Mouse (Mus musculus) ZHBTc4 (cell line): Measurements from ENCODE around the gene Cnpy1.

Source experiments
- DNase-seq: peaks from one replicate; pipeline ENCODE4 v3.0.0-alpha.2; 2011; ENCODE audit warnings: low read depth, low spot score

The Cnpy1 gene

DNA sequence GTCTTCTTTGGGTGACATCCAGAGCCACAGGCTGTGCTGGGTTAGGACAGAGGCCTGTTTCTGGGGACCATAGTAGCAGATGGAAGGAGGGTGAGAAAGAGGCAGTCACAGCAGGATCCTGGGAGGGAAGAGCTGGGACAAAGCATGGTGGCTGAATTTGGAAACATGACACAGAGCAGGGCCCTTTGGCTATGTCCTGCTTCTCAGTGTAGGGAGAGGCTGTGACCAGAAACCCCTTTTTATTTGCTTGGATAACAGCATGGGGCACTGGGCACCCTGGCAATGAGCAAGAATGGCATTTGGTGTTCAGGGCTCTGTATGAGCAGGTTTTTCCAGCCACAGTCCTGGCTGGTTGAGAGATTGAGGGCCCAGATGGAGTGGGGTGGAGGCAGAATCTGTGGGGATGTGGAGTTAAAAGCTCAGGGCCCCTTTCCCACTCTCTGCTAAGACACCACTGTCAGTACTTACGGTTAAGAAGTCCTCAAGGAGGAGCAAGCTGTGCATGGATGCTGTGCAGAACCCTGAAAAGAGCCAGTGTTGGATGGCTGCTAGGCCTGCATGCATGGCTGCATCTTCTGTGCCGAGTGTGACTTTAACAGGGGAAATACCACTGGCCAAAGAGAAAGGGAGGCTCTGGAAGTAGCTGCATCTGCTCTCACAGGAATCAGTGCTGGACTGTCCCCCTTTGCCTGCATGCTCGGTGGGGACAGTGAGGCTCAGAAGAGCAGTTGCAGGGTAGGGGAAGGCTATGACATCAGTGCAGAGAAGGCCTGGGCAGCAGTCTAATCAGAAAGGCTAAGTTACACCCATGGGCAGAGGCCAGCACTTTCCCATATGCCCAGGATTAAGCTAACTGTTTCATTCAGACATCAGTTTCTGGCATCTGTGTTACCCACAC is 54.2 kb downstream of the Cnpy1 start:
- no peak for DNase-seq

- DNase-seq = no peak
These were observed 66.3 kb downstream of the Cnpy1 start for GRCm38 (mm10) chr5:28179237-28179790.

DNA sequence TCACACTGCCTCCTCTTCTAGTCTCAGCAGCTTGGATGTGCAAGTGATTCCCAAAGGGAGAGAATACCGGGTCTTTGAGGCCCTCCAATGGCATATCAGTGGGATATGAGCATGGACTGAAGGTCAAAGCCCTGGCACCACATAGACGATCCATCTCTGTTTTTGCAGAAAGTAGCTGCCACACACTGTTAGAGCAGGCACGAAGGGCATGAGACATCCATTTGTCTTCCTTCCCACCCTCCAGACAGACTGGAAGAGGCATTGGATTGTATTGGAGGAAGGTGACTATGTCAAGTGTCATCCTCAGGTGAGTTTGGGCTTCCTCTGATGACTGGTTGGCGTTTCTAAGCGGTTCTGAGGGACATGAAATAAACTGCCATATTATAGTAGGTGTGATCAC is 67.3 kb downstream of the Cnpy1 start:
- DNase-seq = no peak

DNA sequence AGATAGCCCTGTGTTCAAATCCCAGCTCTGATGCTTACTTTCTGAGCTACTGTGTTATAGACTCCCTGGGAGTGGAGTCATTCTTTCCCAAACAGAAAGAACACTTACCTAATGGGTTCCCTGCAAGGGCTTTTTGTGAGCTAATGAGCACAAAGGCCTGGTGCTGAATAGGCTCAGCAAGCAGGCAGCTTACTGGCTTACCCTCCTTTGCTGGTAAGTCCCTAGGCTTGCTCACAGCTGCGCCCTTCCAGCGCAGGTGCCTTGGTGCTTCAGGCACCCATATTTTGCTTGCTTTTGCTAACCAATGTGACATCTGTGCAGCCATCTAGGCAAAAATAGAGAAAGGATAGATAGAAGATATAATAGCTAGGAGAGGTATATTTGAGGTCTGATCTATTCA is 69.0 kb downstream of the Cnpy1 start:
- peak; percentile 70 for DNase-seq

DNA sequence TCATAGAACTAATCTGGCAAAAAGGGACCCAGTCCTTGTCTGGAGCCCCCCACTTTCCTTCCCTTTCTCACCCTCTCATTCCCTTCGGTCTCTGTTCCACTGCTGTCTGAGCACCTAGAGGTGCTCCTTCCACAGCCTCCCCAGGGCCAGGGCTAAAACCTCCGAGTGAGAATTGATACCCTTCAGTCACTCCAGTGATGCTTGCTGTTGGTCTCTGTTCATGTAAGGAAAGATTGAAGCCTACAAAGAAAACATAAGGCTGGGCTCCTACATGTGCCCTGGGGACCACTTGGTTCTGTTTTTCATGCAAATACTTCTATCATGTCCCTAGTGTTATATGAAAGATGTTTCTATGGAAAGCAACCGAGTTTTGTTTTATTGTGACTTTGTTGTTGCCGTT is 69.6 kb downstream of the Cnpy1 start:
- DNase-seq = no peak

DNA sequence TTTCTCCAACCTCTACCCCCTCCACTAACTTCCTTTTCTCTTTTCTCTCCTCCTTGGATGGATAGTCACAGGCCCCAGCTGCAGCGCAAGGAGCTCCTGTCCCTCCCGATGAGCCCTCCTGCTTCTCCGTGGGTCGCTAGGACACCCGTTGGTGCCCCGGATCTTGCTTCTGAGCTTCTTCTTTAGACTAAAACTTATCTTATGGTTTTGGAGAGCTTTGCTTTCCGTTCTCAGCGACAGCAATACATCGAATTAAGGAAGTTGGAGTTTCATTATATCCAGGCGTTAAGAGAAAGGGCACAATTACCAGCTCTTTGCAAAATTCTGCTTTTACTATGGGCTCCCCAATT is 70.1 kb downstream of the Cnpy1 start:
- no peak for DNase-seq

DNA sequence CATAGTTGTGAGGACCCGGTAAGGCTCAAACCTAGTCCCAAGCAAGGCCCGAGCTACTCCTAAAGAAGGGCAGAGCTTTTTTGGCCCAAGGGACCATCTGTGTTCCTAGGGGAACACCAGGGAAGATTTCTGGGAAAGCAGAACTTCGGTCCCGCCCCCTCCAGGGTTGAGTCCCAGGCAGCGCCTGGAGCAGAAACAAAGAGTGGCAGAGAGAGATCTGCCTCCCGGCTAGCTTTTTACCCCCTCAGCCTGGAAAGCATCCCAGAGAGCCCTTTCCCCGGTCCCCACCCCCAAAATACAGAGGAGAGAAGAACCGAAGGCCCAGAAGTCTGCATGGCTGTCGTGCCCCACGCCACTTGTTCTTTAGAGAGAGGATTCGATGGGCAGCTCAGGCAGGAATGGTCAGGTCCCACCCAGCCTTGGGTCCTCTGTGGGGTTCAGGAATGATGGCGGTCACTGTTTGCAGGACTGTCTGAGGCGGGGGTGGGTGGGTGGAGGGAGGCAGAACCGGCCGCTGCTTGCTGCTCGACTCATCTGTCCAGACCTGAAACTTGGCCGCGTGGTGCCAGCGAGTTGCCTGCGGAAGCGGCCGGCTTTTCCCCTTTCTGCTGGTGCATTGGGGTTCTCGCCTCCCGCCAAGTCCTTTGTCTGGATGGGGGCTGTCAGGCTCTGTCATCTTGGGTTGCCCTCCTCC is 70.6 kb downstream of the Cnpy1 start:
- peak; percentile 64 for DNase-seq

- DNase-seq = no peak
These were observed 71.5 kb downstream of the Cnpy1 start for GRCm38 (mm10) chr5:28174086-28174485.

- no peak for DNase-seq
These were observed 71.9 kb downstream of the Cnpy1 start for GRCm38 (mm10) chr5:28173674-28174073.

- DNase-seq = no peak
These were observed 72.5 kb downstream of the Cnpy1 start for GRCm38 (mm10) chr5:28172921-28173670.

DNA sequence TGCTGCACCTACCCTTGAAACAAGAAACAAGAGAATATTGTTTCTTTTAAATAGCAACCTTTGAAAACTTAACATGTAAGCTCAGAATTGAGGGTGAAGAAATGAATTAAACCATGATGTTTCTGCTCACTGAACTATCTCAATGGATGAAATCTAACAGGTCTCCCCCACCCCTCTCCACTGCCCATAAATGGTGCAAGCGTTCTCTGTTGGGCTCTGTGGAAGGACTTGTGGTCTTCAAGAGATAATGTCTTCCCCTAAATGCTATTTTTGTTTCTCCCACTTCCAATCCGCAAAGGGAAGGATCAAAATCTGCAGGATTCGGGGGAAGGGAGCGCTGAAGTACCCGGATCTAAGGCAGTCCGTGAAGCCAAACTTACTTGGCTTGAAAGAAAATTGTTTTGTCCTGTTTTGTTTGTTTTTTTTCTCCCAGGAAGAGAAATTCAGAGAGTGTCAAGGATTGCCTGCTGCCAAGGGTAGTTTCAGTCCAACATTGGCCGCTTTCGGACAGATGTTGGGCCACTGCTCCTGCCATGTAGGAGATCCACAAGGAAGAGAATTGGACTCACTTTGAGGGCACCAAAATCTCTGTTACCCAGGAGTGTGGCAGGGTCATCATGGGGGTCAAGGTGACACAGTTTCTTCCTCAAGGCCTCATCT is 73.2 kb downstream of the Cnpy1 start:
- DNase-seq = no peak

DNA sequence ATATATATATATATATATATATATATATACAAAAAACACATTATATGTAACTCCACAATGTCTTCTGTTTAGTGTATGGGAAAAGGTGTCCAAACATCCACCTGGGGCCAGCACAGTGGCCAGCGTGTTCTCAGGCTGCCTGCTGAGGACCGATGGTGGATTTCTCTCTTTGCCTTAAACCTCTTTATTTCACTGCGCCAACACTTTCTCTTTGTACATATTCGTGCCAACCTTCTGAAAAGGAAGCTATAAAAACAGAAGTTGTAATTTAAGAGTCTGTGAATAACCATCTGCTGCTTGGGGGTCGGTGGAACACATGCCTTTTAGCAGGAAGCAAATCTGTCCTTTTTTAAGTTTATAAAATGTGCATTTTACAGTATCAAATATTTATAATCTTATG is 73.9 kb downstream of the Cnpy1 start:
- DNase-seq = no peak

- peak; percentile 30 for DNase-seq
These were observed 74.7 kb downstream of the Cnpy1 start for GRCm38 (mm10) chr5:28170892-28171291.

DNA sequence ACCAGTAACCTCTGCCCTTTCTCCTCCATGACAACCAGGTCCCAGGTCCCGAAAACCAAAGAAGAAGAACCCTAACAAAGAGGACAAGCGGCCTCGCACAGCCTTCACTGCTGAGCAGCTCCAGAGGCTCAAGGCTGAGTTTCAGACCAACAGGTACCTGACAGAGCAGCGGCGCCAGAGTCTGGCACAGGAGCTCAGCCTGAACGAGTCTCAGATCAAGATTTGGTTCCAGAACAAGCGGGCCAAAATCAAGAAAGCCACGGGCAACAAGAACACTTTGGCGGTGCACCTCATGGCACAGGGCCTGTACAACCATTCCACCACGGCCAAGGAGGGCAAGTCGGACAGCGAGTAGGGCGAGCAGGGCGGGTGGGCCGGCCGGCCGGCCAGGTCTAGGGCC is 75.5 kb downstream of the Cnpy1 start:
- DNase-seq = peak; percentile 72

DNA sequence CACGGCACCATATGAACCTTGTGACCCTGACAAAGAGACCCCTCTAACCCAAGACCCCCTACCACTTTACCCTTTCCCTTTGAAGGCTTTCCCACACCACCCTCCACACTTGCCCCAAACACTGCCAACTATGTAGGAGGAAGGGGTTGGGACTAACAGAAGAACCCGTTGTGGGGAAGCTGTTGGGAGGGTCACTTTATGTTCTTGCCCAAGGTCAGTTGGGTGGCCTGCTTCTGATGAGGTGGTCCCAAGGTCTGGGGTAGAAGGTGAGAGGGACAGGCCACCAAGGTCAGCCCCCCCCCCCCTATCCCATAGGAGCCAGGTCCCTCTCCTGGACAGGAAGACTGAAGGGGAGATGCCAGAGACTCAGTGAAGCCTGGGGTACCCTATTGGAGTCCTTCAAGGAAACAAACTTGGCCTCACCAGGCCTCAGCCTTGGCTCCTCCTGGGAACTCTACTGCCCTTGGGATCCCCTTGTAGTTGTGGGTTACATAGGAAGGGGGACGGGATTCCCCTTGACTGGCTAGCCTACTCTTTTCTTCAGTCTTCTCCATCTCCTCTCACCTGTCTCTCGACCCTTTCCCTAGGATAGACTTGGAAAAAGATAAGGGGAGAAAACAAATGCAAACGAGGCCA is 76.3 kb downstream of the Cnpy1 start:
- peak; percentile 36 for DNase-seq

DNA sequence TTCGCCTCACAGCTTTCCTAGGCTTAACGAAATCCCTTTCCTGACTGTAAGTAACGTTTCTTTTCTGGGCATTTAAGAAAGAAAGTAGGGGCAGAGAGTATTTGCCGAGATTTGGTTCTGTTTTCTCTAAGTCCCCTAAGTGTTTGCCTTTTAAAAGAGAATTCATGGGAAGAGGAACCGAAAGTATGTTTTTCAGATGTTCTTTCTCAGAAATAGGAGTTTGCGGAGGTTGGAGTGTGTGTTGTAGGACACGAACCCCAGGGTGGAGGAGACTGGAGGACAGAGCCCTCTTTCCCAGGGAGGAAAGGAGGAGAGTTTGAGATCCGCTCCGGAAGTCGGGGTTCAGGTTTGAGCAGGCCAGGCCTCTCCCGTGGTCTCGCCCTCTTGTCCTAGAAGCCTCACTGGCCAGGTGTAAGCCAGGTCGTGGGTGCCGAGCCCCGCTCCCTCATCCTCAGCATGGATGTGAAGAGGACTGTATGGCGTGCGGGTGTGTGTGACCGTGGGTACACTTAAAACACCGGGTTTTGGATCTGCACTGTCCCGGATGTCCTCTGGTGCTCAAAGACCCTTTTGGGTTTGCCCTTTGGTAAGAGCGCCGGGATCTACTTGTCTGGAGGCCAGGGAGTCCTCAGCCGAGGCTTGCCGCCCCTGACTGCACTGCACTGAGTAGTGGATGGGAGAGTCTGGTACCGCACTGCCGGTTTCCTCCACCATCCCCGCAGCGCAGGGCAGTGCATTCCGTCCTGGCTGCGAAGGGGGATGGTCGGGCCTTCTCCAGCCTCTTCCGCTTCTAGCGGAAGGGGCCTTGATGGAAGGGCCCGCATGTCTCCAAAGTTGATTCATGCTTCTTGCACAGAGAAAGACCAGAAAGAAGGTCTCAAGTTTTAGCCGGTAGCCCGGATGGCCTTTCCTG is 77.1 kb downstream of the Cnpy1 start:
- DNase-seq = peak; percentile 89

GRCm38 (mm10) chr5:28167611-28168252 is 77.9 kb downstream of the Cnpy1 start:
- DNase-seq = peak; percentile 80

DNA sequence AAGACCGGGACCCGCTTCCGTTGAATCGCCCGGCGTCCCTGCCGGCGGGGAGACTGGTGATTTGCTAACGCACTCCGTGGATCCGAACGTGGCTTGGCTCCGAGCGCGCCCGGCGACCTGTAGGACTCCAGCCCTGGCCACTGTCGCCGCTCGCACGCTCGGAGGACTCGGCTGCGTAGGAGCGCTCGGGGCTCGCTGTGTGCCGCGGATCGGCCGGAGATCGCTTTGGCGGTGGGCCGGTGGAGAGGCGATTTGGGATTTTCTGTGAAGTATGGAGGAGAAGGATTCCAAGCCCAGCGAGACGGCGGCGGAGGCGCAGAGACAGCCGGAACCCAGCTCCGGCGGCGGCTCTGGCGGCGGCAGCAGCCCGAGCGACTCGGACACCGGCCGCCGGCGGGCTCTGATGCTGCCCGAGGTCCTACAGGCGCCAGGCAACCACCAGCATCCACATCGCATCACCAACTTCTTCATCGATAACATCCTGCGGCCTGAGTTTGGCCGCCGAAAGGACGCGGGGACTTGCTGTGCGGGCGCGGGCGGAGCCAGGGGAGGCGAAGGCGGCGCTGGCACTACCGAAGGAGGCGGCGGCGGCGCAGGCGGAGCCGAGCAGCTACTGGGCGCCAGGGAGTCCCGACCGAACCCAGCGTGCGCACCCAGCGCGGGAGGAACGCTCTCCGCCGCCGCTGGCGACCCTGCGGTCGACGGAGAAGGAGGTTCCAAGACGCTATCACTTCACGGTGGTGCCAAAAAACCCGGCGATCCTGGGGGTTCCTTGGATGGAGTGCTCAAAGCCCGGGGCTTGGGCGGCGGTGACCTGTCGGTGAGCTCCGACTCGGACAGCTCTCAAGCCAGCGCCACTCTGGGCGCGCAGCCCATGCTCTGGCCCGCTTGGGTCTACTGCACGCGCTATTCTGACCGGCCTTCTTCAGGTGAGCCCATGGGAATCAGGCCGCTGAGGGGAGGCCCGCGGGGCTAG is 79.1 kb downstream of the Cnpy1 start:
- DNase-seq = peak; percentile 81
